Mouse (Mus musculus) cerebellum, adult 2 months (tissue): ENCODE results near the gene Hivep2.

Source experiments
- CTCF ChIP-seq: fragments of 200-500 bp; IDR thresholded peaks from 2 replicates; pipeline ENCODE4 v1.5.1; 2011; ENCODE audit warnings: low read depth, mild to moderate bottlenecking, control low read depth, low read length, moderate library complexity, borderline replicate concordance; ENCODE audit not compliant: insufficient read depth
- POLR2A ChIP-seq: fragments of 200-500 bp; IDR thresholded peaks from 2 replicates; pipeline ENCODE4 v1.6.1; 2011; ENCODE audit warnings: low read length, control low read depth, borderline replicate concordance; ENCODE audit not compliant: insufficient read depth

GRCm38 (mm10) chr10:14082275-14082674 lies 116.4 kb downstream of the Hivep2 start:
- TF ChIP-seq POLR2A (no peak), CTCF (peak; percentile 36; the same call in 1 of the 2 replicates)
